Mouse (Mus musculus): ENCODE results near the gene Erp29. TPM values are rescaled to one million over a fixed set of nuclear protein-coding genes. Genes with fewer than 3 reads are reported as not detected.

Erp29 gene
- polyA plus RNA-seq, 1 experiment from 2014 or later, result 102 TPM

GRCm38 (mm10) chr5:121450476-121450875 is 1.8 kb downstream of the Erp29 start:
- no peak for DNase-seq (ENCODE audit: low spot score)

GRCm38 (mm10) chr5:121449976-121450375 is 2.3 kb downstream of the Erp29 start:
- peak; percentile 67 for DNase-seq (ENCODE audit: low spot score)

- peak; percentile 16 for DNase-seq (ENCODE audit: low spot score)
Measured at GRCm38 (mm10) chr5:121448450-121448849, 3.9 kb downstream of the Erp29 start.

- no peak for DNase-seq (ENCODE audit: low spot score)
Measured at GRCm38 (mm10) chr5:121444870-121445269, 7.4 kb downstream of the Erp29 start.

GRCm38 (mm10) chr5:121443548-121443947 is 8.8 kb downstream of the Erp29 start:
- DNase-seq (ENCODE audit: low spot score), result peak; percentile 63

- no peak for DNase-seq (ENCODE audit: low spot score)
Measured at GRCm38 (mm10) chr5:121438756-121439155, 13.6 kb downstream of the Erp29 start.

GRCm38 (mm10) chr5:121438131-121438530 is 14.2 kb downstream of the Erp29 start:
- no peak for DNase-seq (ENCODE audit: low spot score)

- DNase-seq (ENCODE audit: low spot score), result no peak
Measured at GRCm38 (mm10) chr5:121428954-121429353, 23.4 kb downstream of the Erp29 start.

GRCm38 (mm10) chr5:121423297-121423696 is 29.0 kb downstream of the Erp29 start:
- no peak for DNase-seq (ENCODE audit: low spot score)

GRCm38 (mm10) chr5:121422787-121423186 is 29.5 kb downstream of the Erp29 start:
- no peak for DNase-seq (ENCODE audit: low spot score)

GRCm38 (mm10) chr5:121420721-121421120 is 31.6 kb downstream of the Erp29 start:
- DNase-seq (ENCODE audit: low spot score), result no peak

GRCm38 (mm10) chr5:121410975-121411374 is 41.3 kb downstream of the Erp29 start:
- DNase-seq (ENCODE audit: low spot score), result no peak

GRCm38 (mm10) chr5:121407856-121408255 is 44.5 kb downstream of the Erp29 start:
- DNase-seq (ENCODE audit: low spot score), result no peak

GRCm38 (mm10) chr5:121400849-121401248 is 51.5 kb downstream of the Erp29 start:
- DNase-seq (ENCODE audit: low spot score), result no peak

- DNase-seq (ENCODE audit: low spot score), result no peak
Measured at GRCm38 (mm10) chr5:121400064-121400463, 52.2 kb downstream of the Erp29 start.

- DNase-seq (ENCODE audit: low spot score), result no peak
Measured at GRCm38 (mm10) chr5:121399540-121399939, 52.8 kb downstream of the Erp29 start.

GRCm38 (mm10) chr5:121398965-121399462 is 53.3 kb downstream of the Erp29 start:
- no peak for DNase-seq (ENCODE audit: low spot score)

- no peak for DNase-seq (ENCODE audit: low spot score)
Measured at GRCm38 (mm10) chr5:121398146-121398964, 54.0 kb downstream of the Erp29 start.

- DNase-seq (ENCODE audit: low spot score), result peak; percentile 98
Measured at GRCm38 (mm10) chr5:121397187-121398145, 54.8 kb downstream of the Erp29 start, which contains the start of gene Naa25. Gene Naa25 (plus strand): TSS chr5:121397936.

- no peak for DNase-seq (ENCODE audit: low spot score)
Measured at GRCm38 (mm10) chr5:121395621-121396020, 56.7 kb downstream of the Erp29 start.

- no peak for DNase-seq (ENCODE audit: low spot score)
Measured at GRCm38 (mm10) chr5:121393402-121393801, 58.9 kb downstream of the Erp29 start.
